22 mouse cellular contexts compared by ENCODE assay signal in the genomic region with DNA sequence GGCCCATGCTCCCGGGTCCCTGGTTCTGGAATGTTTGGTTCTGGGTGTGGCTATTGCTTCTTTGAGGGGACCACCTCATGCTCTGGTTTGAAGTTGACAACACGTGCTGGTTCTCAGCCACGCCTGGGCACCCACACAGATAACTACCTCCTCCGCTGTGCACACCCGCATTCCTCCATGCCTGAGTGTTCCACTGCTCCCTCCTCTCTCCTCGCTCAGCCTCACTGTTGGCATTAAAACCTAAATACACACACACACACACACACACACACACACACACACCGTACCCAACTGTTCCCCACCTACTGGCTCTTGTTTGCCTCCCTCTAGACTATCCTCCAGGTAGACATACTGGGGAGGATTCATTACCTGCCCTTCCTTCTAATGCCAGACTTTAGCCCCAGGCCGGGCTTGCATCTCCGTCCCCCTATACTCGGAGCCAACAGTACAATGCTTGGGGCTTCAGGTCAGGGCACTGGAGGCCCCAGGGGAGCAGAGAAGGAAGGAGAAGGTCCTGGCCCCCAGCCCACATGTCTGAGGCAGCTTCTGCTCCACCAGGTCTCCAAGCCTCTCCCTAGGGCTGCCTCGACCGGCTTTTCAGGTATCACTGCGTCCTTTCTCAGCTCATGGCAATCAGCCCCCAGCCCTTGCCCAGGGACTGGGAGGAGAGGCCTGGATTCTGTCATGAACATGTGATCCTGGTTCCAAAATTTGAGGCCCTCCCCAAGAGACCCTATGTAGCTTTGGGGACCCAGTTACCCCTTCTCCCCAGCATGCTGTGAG. TPM values are rescaled to one million over a fixed set of nuclear protein-coding genes. Genes with fewer than 3 reads are reported as not detected.
A peak's percentile ranks its signal among the peaks of the same experiment; 100 is the strongest.
DNase-seq lines count a peak whose midpoint lies in the region; ATAC-seq and TF ChIP-seq lines count a peak whose summit lies in the region.
"Had no signal": no experiment of that assay in that cellular context is flagged by ENCODE, and none has a peak within 500 bp of the region (broad histone marks: within the 10 kb centered on the region; RNA-seq: fewer than 3 reads in every experiment).

No protein-coding gene starts in this region.

- no peaks in the 10 kb centered on the region for H3K27me3 ChIP-seq in kidney, embryonic 14.5 days (ENCODE audit: control insufficient read depth, insufficient read depth, low read length)
- no peaks in the 10 kb centered on the region for H3K27me3 ChIP-seq in kidney, adult 2 months (replicated peaks; ENCODE audit: control insufficient read depth, insufficient read depth, low read length)
- H3K27me3 ChIP-seq in limb, embryonic 15.5 days, result no peaks in the 10 kb centered on the region
- H3K27me3 ChIP-seq in limb, embryonic 10.5 days (ENCODE audit: low read depth, poor library complexity, severe bottlenecking), result no peaks in the 10 kb centered on the region

- H3K9ac ChIP-seq in kidney, embryonic 14.5 days (ENCODE audit: low read depth, low read length), result no peak overlapping the region
- H3K9ac ChIP-seq in limb, embryonic 15.5 days, result no peak overlapping the region

- H3K27ac ChIP-seq in kidney, embryonic 14.5 days (ENCODE audit: low read depth, low read length), result no peak overlapping the region
- no peak overlapping the region for H3K27ac ChIP-seq in kidney, adult 2 months (ENCODE audit: insufficient read depth, low read depth, low read length)
- peak overlapping the region; percentile 65 for H3K27ac ChIP-seq in limb, embryonic 15.5 days
- H3K27ac ChIP-seq in limb, embryonic 10.5 days, result no peak overlapping the region

- no peak for TF ChIP-seq POLR2A in kidney, adult 2 months (IDR thresholded peaks at IDR 0.05; ENCODE audit: low read depth, low read length)

- DNase-seq in kidney, adult 2 months, result no peak
- no peak for DNase-seq in limb, embryonic 10.5 days (ENCODE audit: low spot score)
- peak; percentile 35 for DNase-seq in urinary bladder, postnatal 25 days (ENCODE audit: low spot score)
- no peak for DNase-seq in urinary bladder, postnatal 10 days (ENCODE audit: low spot score)
- DNase-seq in heart, adult 8-10 months (ENCODE audit: low spot score), result no peak
- DNase-seq: adrenal gland, postnatal 25 days; B cell, adult 2 months; cerebellum, adult 2 months; heart, adult 11 months; heart, postnatal 4 days; right cerebral cortex, postnatal 14 days; thymus, postnatal 36 days had no signal

- H3K4me1 ChIP-seq in kidney, embryonic 14.5 days (ENCODE audit: control insufficient read depth, insufficient read depth, low read length), result peaks cover 5% of the 10 kb centered on the region; the same call in 1 of the 2 replicates
- H3K4me1 ChIP-seq in kidney, adult 2 months (ENCODE audit: control insufficient read depth, insufficient read depth, low read length), result no peaks in the 10 kb centered on the region
- H3K4me1 ChIP-seq in limb, embryonic 15.5 days, result no peaks in the 10 kb centered on the region
- 0 out of 2 replicates have a peak, but pooled peaks cover 7% of the 10 kb centered on the region for H3K4me1 ChIP-seq in limb, embryonic 10.5 days

- no peak overlapping the region for H3K4me2 ChIP-seq in kidney, embryonic 14.5 days (replicated peaks; ENCODE audit: low read depth, low read length)
- no peak overlapping the region for H3K4me2 ChIP-seq in limb, embryonic 15.5 days

- TF ChIP-seq CTCF in kidney, adult 2 months (conservative IDR thresholded peaks at IDR 0.05; ENCODE audit: insufficient read depth, insufficient read length, low read depth, low read length), result no peak

- 57% methylated on average over 13 of the region's 13 CpGs for WGBS in kidney, embryonic 14.5 days
- 62% methylated on average over 13 of the region's 13 CpGs for WGBS in kidney, adult 2 months
- 73% methylated on average over 13 of the region's 13 CpGs for WGBS in limb, embryonic 15.5 days
- WGBS in limb, embryonic 10.5 days, result 88% methylated on average over 13 of the region's 13 CpGs

- no peak overlapping the region for H3K4me3 ChIP-seq in kidney, embryonic 14.5 days (ENCODE audit: low read length)
- H3K4me3 ChIP-seq in kidney, adult 2 months (ENCODE audit: insufficient read depth, low read depth, low read length), result no peak overlapping the region
- H3K4me3 ChIP-seq in limb, embryonic 15.5 days, result no peak overlapping the region
- no peak overlapping the region for H3K4me3 ChIP-seq in limb, embryonic 10.5 days

- peak; percentile 36; the same call in 1 of the 2 replicates for ATAC-seq in kidney, embryonic 14.5 days (ENCODE audit: low FRiP score, low TSS enrichment)
- ATAC-seq in limb, embryonic 15.5 days (ENCODE audit: insufficient number of reproducible peaks, low FRiP score, low TSS enrichment, low read depth), result peak; percentile 52; the same call in 1 of the 2 replicates
- ATAC-seq: inflammation-experienced regulatory T-cells, adult 6 months had no signal

- no peaks in the 10 kb centered on the region for H3K36me3 ChIP-seq in kidney, embryonic 14.5 days (ENCODE audit: control insufficient read depth, insufficient read depth, low read length)
- no peaks in the 10 kb centered on the region for H3K36me3 ChIP-seq in kidney, adult 2 months (ENCODE audit: control insufficient read depth, insufficient read depth, low read length)
- peaks cover 14% of the 10 kb centered on the region for H3K36me3 ChIP-seq in limb, embryonic 15.5 days
- peaks cover 17% of the 10 kb centered on the region for H3K36me3 ChIP-seq in limb, embryonic 10.5 days

- H3K9me3 ChIP-seq in kidney, embryonic 14.5 days (ENCODE audit: control insufficient read depth, low read length), result peaks cover 4% of the 10 kb centered on the region; the same call in 1 of the 2 replicates
- H3K9me3 ChIP-seq in limb, embryonic 15.5 days, result peaks cover 3% of the 10 kb centered on the region; the same call in 1 of the 2 replicates
- H3K9me3 ChIP-seq in limb, embryonic 10.5 days (replicated peaks), result no peaks in the 10 kb centered on the region; the same call in 1 of the 2 replicates

RNA-seq across cellular contexts. Expression of a gene that starts 1.3 kb away (rescaled TPM):
- polyA plus RNA-seq in kidney, embryonic 14.5 days (2014; fragmentation: Nextera tagmentation; extraction: Ambion mirVana), result 1.1 and 1.6 TPM in 2 replicates
- 1.4 and 1.9 TPM in 2 replicates for polyA plus RNA-seq in kidney, adult 2 months (2012; rRNA removed)
- 293 and 299 TPM in 2 replicates for polyA plus RNA-seq in limb, embryonic 15.5 days (2015; fragmentation: Nextera tagmentation; extraction: Ambion mirVana)
- polyA plus RNA-seq in limb, embryonic 10.5 days (2016; fragmentation: Nextera tagmentation; extraction: Ambion mirVana), result 1.1 and 1.4 TPM in 2 replicates
- total RNA-seq in heart, adult 8-10 months (2022), result 1 to 10 TPM; 1.3 to 4.6 (median 3.0) TPM

RNA-seq across cellular contexts. Expression of a gene that starts 6.5 kb away (rescaled TPM):
- polyA plus RNA-seq in kidney, embryonic 14.5 days (2014; fragmentation: Nextera tagmentation; extraction: Ambion mirVana), result 0.61 and 1.6 TPM in 2 replicates
- polyA plus RNA-seq in kidney, adult 2 months (2012; rRNA removed), result 0.31 and 0.86 TPM in 2 replicates
- 0.52 and 0.66 TPM in 2 replicates for polyA plus RNA-seq in limb, embryonic 15.5 days (2015; fragmentation: Nextera tagmentation; extraction: Ambion mirVana)
- 0.43 TPM in 1 of 2 replicates, not detected in the other for polyA plus RNA-seq in limb, embryonic 10.5 days (2016; fragmentation: Nextera tagmentation; extraction: Ambion mirVana)
- not detected for total RNA-seq in heart, adult 8-10 months (2022)
- total RNA-seq: adrenal gland, postnatal 25 days; gastrocnemius, adult 8-10 months; heart, postnatal 4 days; layer of hippocampus, postnatal 10 days; left cerebral cortex, postnatal 14 days; liver, adult 2 months had no signal
- polyA plus RNA-seq: cerebellum, adult 2 months; cortical plate, adult 2 months had no signal

RNA-seq across cellular contexts. Expression of a gene that starts 13.5 kb away (rescaled TPM):
- 0.74 and 0.95 TPM in 2 replicates for polyA plus RNA-seq in kidney, embryonic 14.5 days (2014; fragmentation: Nextera tagmentation; extraction: Ambion mirVana)
- polyA plus RNA-seq in kidney, adult 2 months (2012; rRNA removed), result 2.1 and 2.2 TPM in 2 replicates
- polyA plus RNA-seq in limb, embryonic 15.5 days (2015; fragmentation: Nextera tagmentation; extraction: Ambion mirVana), result 913 and 939 TPM in 2 replicates
- not detected in 2 replicates for polyA plus RNA-seq in limb, embryonic 10.5 days (2016; fragmentation: Nextera tagmentation; extraction: Ambion mirVana)
- 1 to 10 TPM in 3 of 4 experiments, under 1 TPM in 1; 0.82 to 1.7 (median 1.4) TPM for total RNA-seq in heart, adult 8-10 months (2022)
- total RNA-seq: liver, adult 2 months had no signal
- polyA plus RNA-seq: forebrain, embryonic 11.5 days; inflammation-experienced regulatory T-cells, adult 6 months; liver, adult 2 months had no signal

RNA-seq across cellular contexts. Expression of a gene that starts 20.7 kb away (rescaled TPM):
- polyA plus RNA-seq in kidney, embryonic 14.5 days (2014; fragmentation: Nextera tagmentation; extraction: Ambion mirVana), result 202 and 206 TPM in 2 replicates
- 457 and 511 TPM in 2 replicates for polyA plus RNA-seq in kidney, adult 2 months (2012; rRNA removed)
- polyA plus RNA-seq in limb, embryonic 15.5 days (2015; fragmentation: Nextera tagmentation; extraction: Ambion mirVana), result 197 and 199 TPM in 2 replicates
- polyA plus RNA-seq in limb, embryonic 10.5 days (2016; fragmentation: Nextera tagmentation; extraction: Ambion mirVana), result 153 and 159 TPM in 2 replicates
- total RNA-seq in heart, adult 8-10 months (2022), result 100 to 1,000 TPM; 229 to 268 (median 258) TPM

RNA-seq across cellular contexts. Expression of a gene that starts 37.7 kb away (rescaled TPM):
- polyA plus RNA-seq in kidney, embryonic 14.5 days (2014; fragmentation: Nextera tagmentation; extraction: Ambion mirVana), result not detected in 2 replicates
- 0.50 TPM in 1 of 2 replicates, not detected in the other for polyA plus RNA-seq in kidney, adult 2 months (2012; rRNA removed)
- 3,274 and 3,770 TPM in 2 replicates for polyA plus RNA-seq in limb, embryonic 15.5 days (2015; fragmentation: Nextera tagmentation; extraction: Ambion mirVana)
- not detected in 2 replicates for polyA plus RNA-seq in limb, embryonic 10.5 days (2016; fragmentation: Nextera tagmentation; extraction: Ambion mirVana)
- not detected for total RNA-seq in heart, adult 8-10 months (2022)
- total RNA-seq: adrenal gland, postnatal 25 days; heart, postnatal 4 days; layer of hippocampus, postnatal 10 days; left cerebral cortex, postnatal 14 days; liver, adult 2 months had no signal
- polyA plus RNA-seq: cerebellum, adult 2 months; cortical plate, adult 2 months; forebrain, embryonic 11.5 days; heart, embryonic 14.5 days; inflammation-experienced regulatory T-cells, adult 6 months; liver, adult 2 months had no signal

Comparison
In these comparisons a context has a peak if more than half of its experiments do, and no peak if none do; other contexts are left out.
1. RNA of a gene that starts 1.3 kb away (polyA plus RNA-seq): 293 to 299 TPM in limb, embryonic 15.5 days; 1.1 to 1.4 TPM in limb, embryonic 10.5 days, 1.4 to 1.9 TPM in kidney, adult 2 months and 1.1 to 1.6 TPM in kidney, embryonic 14.5 days; every median in the first group is over 100 times any median in the second.
2. RNA of a gene that starts 13.5 kb away (polyA plus RNA-seq): 913 to 939 TPM in limb, embryonic 15.5 days; 2.1 to 2.2 TPM in kidney, adult 2 months, 0.74 to 0.95 TPM in kidney, embryonic 14.5 days and not detected in limb, embryonic 10.5 days; every median in the first group is over 100 times any median in the second.